Mouse (Mus musculus): ENCODE measurements around the gene Med13l. TPM values are rescaled to one million over a fixed set of nuclear protein-coding genes. Genes with fewer than 3 reads are reported as not detected.
A peak's percentile ranks its signal among the peaks of the same experiment; 100 is the strongest.

Gene Med13l
- 100 to 1,000 TPM in 3 of 4 experiments, 10 to 100 TPM in 1; 94.9 to 137 (median 109) TPM for total RNA-seq (2022)

DNA sequence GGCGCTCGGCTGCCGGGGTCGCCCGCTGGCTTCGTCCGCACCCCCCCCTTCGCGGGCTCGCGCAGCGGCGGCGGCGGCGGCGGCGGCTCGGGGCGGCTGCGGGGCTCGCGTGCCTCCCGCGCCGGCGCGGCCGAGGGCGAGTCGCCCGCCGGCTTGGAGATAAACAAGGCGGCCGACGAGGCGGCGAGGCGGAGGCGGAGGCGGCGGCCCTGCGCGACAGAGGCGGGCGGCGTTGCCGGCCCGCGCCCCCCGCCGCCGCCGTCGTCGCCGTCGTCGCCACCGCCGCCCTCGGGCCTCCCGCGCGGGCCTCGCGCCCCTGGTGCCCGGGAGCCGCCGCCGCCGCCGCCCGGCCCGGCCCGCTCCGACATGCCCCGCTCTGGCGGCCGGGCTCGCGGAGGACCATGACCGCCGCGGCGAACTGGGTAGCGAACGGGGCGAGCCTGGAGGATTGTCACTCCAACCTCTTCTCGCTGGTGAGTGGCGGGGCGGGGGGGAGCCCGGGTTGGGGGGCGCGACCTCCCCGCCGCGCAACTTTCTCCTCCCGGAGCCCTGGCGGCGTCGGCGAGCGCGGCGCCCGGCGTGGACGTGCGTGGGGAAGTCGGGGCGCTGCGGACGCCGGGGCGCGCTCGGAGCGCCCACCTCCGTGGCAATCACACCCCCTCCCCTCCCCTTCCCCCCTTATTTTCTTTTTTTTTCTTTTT, at the start of gene Med13l:
Gene Med13l, plus strand, starts transcription at position 295 of the 701 bp plus-strand sequence.
- no peak for DNase-seq (ENCODE audit: low spot score in 2 of 2)

DNA sequence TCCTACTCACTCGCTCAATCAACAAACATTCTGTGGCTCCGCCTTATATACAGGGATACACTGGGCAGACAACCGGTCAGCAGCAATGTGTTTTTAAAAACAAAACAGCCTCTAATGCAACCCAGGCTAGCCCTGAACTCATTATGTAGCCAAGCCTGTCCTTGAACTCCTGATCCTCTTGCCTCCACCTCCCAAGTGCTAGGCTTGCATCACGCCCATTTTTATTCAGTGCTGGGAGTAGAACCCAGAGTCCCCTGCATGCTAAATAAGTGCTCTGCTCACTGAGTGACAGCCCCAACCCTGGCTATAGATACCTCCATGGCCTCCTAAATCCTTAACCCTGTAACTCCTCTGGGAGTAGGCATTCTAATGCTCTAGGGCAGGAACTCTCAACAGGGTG, 49.5 kb upstream of the Med13l start:
- no peak for DNase-seq (ENCODE audit: low spot score in 2 of 2)

DNA sequence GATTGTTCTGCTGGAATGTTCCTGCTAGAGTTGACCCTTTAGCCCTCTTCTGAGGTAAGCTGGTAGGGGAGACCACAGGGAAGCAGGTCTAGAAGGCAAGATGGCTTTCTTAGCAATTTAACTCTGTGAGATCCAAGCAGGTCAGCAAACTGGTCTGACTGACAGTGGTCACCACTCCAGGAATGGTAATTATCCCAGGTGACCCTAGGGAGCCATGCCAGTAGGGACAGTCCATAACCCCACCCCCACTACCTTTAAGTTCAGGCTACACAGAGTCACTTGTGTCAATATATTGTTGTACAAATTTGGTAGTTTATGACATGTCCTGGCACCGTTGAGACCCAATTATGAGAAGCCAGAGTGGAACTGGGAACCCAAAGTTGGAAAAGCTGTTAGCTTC, 47.5 kb upstream of the Med13l start:
- DNase-seq (ENCODE audit: low spot score in 2 of 2): no peak

DNA sequence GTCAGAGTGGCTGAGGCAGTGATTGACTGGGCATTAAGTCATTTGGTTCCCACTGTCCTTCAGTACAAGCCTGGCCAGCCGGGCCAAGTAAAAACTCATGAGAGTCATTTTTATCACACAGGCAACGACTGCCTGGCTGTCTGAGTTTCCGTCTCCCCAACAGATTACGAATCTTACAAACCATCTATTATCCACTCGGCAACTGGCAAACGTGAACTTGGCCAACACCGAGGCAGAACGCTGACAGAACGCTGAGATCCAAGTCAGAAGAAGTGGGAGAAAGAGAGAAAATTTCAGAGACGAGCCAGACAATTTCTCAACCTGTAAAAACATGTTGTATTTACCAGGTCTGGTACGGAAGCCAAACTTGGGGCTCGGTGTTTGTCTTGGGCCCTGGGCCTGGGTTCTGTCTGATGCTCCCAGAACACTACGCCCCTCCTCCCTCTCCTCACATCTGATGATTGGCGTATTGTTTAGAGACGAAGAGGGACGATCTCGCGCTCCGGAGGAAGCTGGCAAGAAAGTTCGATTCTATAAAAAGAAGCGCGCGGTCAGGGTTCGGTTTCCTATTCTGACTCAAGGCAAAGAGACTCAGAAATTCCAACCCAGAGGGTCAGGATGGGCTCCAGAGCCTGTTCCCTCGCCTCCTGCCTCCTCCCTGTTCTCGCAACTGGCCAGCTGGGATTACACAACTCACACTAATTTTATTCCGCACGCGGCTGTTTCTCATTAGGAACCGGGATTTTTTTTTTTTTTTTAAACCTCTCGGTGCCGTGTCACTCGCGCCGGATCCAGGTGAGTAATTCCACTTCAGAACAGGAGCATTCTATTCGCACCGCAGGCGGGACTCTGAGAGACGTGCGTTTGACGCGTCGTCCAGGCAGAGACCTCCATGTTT, 46.6 kb upstream of the Med13l start:
- DNase-seq (ENCODE audit: low spot score in 2 of 2): peak; percentile 24 to 39

DNA sequence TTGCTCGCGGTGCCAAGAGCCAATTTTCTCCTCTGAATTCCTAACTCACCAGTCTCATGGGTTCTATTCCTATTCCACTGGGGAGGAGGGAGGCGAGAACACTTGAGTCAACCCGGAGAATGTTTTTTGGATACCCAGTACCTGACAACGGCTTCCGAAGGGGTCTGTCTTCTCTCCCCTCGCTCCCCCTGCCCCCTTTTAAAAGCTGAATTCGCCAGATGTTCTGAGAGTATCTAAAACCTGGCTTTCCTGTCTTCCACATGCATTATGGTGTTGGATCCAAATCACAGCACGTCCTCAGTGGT, 46.0 kb upstream of the Med13l start:
- DNase-seq (ENCODE audit: low spot score in 2 of 2): no peak

DNA sequence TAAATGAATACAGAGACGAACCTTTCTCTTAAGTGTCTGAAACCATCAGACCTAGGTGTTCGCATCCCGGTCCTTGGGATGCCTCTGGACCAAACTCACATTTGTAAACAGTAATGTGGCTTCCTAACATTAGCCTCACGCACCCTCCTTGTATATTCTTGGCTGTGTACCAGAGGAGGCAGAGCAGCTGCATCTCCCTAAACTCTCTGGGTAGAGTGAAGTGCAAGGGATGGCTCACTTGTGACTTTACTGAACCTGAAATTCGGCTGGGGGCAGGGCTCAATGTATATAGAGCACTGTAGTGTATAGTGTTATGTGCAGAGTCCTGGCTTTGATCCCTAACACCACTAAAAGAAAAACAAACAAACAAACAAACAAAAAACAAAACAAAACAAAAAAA, 45.6 kb upstream of the Med13l start:
- DNase-seq (ENCODE audit: low spot score in 2 of 2): no peak

DNA sequence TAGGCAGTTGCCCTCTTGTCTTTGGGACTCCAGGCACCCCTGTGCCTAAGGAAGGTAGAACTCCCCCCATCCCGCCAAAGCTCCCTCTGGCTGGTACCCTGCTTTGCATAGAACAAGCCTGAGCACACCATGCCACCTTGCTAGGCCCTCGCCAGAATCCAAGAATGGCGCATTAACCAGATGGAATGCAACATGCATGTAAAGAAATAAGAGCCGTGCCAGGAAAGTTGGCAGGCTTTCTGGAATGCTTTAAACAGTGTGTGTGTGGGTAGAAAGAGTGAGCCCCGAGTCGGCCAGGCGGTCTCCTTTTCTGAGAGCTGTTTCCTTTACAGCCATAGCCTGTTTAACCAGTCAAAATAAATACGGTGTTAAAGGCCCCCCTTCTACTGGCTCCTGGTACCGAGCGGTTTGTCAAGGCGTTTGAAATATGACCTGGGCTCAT, 45.2 kb upstream of the Med13l start:
- peak; percentile 69 to 76 for DNase-seq (ENCODE audit: low spot score in 2 of 2)

DNA sequence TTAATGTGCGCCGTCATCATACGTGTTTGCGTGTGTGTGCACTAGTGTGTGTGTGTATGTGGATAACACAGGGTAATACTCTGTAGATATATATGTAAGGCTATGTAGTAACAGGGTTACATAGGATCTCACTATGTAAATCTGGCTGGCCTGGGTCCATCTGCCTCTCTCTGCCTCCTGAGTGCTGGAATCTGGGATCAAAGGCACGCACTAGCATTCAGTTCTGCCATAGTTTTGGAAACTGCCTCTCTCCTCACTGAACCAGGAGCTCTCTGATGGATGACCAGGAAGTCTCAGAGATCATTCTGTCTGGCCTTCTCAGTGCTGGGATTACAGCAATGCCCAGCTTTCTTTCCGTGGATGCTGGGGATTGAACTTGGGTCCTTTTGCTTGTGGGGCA, 44.4 kb upstream of the Med13l start:
- DNase-seq (ENCODE audit: low spot score in 2 of 2): no peak

DNA sequence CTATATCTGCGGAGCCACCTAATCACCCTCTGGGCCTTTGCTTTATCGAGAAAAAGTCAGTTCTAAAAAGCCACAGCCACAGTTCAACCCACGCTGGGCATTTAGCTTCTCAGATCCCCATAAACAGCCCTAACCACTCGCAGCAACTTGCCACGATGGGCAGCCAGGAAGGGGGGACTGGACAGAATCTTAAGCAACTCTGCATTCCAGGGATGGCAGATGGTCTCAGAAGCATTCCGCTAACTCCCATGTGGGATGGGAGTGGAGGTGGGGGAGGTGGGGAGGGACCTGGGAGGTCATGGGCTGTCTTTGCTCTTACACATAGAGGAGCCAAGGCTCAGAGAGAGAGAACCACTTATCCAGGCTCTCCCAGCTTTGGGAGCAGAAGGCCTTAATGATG, 44.0 kb upstream of the Med13l start:
- DNase-seq (ENCODE audit: low spot score in 2 of 2): no peak

DNA sequence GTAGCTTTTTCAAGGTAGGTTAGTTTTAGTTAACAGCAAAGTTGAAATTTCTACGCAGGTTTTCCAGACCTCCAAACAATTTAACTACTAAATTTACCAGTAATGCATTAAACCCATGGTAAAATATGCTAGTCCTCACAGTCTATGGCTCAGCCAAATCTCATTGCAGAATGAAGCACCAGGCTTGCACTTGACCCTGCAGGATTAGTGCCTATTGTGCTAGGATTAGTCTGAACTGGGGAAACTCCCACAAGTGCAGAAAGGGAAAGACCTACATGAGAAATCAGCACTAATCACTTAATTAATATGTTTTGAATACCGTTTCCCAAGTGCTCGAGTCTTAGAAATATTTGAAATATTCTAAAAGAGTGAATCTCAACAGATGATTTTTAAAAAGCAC, 40.0 kb upstream of the Med13l start:
- DNase-seq (ENCODE audit: low spot score in 2 of 2): no peak

DNA sequence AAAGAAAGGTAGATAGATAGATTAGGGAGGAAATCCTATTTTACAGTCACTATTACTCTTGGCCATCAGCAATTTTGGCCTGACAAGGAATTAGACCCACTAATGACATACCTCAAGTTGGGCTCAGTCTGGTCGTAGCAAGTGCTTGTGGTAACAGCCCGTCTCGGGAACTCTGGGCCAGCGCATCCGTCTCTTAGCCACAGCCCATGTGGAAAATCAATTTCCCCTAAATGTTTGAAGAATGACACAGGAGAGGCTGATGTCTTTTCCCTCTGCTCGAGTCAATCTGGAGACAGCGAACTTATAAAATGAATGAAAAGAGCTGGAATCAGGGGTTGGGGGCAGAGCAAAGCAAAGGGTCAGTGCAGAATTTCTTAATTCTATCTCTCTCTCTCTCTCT, 36.1 kb upstream of the Med13l start:
- DNase-seq (ENCODE audit: low spot score in 2 of 2): no peak

DNA sequence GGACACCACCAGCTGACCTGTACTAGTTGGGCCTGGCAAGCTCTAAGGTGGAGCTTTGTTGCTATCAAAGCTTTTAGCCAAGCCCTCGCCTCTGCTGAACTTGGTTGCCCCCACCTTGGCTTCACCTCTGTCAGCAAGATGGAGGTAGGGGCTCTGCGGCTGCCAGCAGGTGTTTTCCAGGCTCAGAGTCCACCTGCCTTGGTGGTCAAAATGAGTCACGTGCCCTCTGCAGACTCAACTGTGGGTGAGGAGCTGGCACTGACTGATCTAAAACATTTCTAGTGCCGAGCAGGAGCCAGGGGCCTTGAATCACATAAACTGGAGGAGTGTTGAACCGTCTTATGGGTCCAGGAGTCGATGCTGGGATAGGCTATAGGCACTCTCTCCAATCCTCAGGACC, 34.8 kb upstream of the Med13l start:
- DNase-seq (ENCODE audit: low spot score in 2 of 2): no peak

DNA sequence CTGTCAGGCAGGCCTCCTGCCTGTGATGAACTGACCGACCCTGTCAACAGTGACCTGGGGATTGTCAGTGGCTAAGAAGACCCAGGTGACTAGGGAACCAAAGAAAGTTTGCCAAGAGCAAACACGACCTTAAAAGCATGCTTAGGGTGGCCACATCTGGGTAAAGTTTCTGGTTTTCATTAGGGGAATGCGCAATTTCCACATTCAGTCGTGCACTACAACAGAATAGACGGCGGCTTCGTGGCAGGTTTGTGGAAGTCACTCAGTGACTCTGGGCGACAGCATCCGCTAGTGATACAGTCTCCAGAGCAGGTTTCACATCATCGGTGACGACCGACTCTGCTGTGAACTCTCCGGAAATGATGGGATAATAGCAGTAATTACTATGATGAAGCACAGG, 34.0 kb upstream of the Med13l start:
- no peak for DNase-seq (ENCODE audit: low spot score in 2 of 2)

DNA sequence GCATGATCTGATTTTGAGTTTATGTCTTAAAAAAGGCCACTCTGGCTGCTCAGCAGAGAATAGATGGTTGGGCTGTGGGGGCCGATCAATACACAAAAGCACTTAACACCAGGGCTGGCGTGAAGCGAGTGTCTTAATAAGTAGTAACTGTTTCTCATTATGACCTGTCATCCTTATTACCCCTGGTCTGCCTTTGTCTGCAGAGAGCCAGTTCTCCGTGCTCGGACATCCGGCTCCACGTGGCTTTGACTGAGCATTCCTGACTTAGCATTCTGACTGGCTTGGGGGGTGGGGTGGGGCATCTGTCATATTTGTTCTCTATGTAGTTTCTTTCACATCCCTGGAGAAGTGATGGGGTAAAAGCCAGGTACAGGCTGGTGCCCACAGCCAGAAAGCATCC, 31.2 kb upstream of the Med13l start:
- DNase-seq (ENCODE audit: low spot score in 2 of 2): no peak

DNA sequence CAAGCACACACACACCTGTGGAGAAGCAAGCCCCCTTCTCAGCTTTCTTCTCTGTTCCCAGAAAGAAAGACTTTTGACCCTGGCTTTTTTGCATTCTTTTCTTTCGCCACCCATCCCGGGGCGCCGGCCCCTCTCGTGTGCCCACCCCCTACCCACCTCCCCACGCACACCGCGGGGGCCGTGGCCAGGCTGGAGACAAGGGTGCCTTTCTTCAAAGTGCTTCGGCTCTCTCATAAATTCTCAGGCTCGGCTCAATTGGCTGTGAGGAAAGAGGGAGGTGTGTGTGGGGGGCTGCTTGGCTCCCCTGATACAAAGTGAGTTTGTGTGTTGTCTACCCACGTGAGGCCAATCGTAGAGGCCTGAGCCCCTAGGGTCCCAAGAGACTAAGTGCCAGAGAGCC, 28.4 kb upstream of the Med13l start:
- DNase-seq (ENCODE audit: low spot score in 2 of 2): no peak

DNA sequence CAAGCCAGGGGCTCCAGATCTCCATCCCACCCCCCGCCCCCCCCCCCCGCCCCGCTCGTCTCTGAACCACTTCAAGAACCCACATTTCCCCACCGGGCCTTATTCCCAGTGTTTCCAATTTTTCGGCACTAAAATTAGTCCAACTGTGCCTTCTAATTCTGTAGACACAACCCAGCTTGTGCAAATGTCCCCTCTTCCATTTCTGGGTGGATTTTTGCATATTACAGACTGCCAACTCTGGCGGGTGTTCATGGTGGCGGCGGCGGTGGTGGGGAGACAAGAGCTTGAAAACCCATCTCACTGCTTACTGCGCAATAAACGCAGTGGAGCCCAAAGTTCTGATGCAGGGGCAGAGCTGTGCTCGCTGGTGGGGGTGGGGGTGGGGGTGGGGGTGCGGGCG, 27.8 kb upstream of the Med13l start:
- DNase-seq (ENCODE audit: low spot score in 2 of 2): peak; percentile 37 to 45

DNA sequence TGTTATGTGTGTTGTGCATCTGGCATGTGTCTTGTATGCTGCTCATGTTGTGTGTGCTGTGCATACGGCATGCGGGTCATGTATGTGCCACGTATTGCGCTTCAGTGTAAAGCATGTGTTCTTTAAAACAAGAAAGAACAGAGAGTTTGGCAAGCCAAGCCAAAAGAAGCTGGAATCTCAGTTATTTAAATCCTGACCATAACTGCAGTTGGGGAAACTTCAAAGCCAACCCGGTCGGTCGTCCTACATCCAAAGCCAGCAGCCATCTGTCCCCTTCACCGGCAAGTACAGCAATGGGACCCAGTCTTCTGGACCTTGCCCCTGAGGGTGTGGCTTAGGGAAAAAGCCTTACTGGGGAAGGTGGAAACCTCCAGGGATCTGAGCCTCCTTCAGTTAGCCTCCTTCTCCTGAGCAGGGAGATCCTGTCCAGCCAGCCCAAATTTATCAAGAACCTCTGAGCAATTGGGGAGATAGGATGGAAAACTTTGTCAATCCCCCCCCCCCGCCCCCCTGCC, 26.0 kb upstream of the Med13l start:
- DNase-seq (ENCODE audit: low spot score in 2 of 2): no peak

DNA sequence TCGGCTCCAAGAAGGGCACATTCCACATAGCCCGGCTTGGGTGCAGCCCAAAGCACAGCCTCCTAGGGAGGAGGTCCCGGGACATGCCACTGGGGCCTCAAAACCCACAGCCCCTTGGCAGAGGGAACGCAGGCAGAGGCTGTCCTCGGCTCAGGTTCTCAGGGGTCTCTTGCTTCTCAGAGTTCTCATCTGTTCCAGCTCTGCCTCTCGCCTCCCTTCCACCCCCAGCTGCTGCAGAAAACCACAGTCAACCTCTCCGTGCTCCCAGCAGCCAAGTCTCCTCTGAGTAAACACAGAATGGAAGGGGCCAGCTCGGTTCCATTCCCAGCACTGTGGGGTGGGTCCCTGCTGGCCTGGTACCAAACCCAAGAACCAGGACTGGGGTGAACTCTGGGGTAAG, 25.3 kb upstream of the Med13l start:
- no peak for DNase-seq (ENCODE audit: low spot score in 2 of 2)

DNA sequence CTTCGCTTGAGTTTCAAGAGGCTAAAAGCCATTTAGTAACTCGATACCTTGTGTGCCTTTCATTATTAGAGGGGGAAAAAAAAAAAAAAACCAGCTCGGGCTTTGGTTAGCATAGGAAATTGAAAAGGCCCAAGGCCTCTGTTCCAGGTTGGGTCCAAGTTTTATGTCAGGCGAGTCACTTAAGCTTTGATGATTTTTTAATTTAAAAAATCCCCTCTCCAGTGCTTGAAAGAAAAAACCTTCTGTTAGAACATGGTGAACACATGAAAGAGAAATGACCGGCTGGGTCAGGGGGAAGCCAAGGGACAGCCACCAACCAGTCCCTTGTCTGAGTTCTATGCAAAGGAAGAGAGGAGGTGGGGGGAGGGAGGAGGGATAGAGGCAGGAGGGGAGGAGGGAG, 22.0 kb upstream of the Med13l start:
- no peak for DNase-seq (ENCODE audit: low spot score in 2 of 2)

DNA sequence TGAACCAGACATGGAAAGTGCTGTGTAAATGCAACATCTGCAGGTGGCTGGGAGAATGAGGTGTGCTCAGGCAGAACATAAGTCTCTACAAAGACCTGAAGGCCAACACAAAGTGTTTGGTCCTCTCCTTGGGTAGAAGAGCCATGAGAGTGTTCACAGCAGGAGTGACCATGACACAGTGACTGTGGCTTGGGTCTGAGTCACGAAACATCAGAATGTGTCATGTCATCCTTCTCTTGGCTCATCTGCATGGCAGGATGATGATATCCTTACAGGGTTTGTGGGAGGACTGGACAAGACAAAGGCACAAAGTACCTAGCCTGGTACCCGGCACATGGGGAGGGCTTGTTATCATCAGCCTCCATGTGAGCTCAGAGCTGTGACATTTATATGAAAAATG, 16.7 kb upstream of the Med13l start:
- no peak for DNase-seq (ENCODE audit: low spot score in 2 of 2)

DNA sequence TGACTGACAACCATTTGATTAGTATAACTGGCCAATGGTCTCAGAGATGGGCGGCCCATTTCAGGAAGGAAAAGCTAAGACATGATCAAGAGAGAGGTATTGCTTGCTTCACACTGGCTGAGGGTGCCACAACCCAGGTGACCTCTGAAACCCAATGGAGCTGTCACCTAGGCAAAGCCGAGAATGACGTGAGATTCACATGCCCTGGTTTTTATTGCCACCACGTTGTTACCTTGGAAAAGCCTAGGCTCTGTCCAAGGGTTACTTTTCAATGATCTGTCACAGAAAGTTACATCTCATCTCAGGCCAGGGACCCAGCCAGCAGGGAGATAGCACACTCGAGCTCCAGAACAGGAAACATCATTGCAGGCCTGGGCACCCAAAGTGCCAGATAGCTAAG, 10.0 kb upstream of the Med13l start:
- DNase-seq (ENCODE audit: low spot score in 2 of 2): no peak

DNA sequence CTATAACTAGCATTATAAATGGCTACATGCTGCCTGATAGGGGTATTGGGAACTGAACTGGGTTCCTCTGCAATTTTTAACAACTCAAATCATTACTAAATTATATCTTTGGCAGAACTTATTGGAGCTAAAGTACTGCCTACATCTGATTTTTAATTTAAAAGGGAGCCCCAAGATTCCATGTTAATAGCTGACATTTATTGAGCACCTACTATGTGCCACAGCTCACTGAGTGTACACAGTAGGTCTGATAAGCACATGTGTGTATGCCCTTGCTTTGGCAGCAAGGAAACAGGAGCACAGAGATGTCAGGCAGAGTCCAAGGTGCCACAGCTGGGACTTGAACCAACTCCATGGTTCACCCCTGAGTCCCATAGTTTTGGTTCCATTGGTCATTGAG, 7.2 kb upstream of the Med13l start:
- DNase-seq (ENCODE audit: low spot score in 2 of 2): no peak

DNA sequence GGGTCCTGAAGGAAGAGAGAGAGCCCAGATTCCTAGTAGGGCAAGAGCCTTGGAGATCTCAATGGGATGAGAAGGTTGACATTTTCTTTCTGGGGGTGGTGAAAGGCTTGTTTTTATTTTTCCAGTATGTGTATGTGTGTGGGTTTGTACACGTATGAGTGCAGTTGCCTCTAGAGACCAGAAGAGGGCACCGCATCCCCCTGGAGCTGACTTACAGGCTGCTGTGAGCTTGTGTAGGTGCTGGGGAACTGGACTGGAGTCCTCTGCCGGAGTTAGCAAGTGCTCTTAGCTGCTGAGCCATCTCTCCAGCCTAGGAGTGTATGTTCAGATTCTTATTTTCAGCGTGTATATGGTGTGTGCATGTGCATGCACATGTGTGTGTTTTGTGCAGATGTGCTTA, 5.2 kb upstream of the Med13l start:
- DNase-seq (ENCODE audit: low spot score in 2 of 2): no peak
